Mouse (Mus musculus): ENCODE data around the gene Sult2a2. TPM values are rescaled to one million over a fixed set of nuclear protein-coding genes. Genes with fewer than 3 reads are reported as not detected.
"Not testable (repeated sequence)": the region's sequence is repeated elsewhere in the genome, so short reads cannot be mapped to it uniquely, and the experiment has no call there.

Sult2a2 gene
- not detected for polyA plus RNA-seq (2017; shearing (Covaris generic))

- ATAC-seq, result not testable (repeated sequence)
Measured at GRCm38 (mm10) chr7:13733205-13733604, at the start of gene Sult2a2. Gene Sult2a2, plus strand, starts transcription at chr7:13733505.

- no peak for ATAC-seq
Measured at GRCm38 (mm10) chr7:13813913-13814312, 80.6 kb downstream of the Sult2a2 start.

Other genes starting within 250 kb of the Sult2a2 start
- not detected for gene Bsph2, start 162.4 kb upstream of the Sult2a2 start, polyA plus RNA-seq (2017; shearing (Covaris generic))
- not detected for gene Sult2a5, start 109.5 kb upstream of the Sult2a2 start, polyA plus RNA-seq (2017; shearing (Covaris generic))
- gene Sult2a1, start 103.9 kb downstream of the Sult2a2 start, polyA plus RNA-seq (2017; shearing (Covaris generic)), result not detected